Mouse (Mus musculus): ENCODE measurements around the gene Gm21981.

- TF ChIP-seq MAFK (IDR thresholded peaks at IDR 0.05; ENCODE audit: borderline replicate concordance, low read depth, low read length) (no peak), BHLHE40 (IDR thresholded peaks at IDR 0.05; ENCODE audit: borderline replicate concordance, low read depth, low read length) (no peak), ZC3H11A (IDR thresholded peaks at IDR 0.05; ENCODE audit: low read depth, low read length) (no peak), UBTF (IDR thresholded peaks at IDR 0.05; ENCODE audit: borderline replicate concordance, insufficient read depth, low read depth, low read length) (no peak), GATA1 (IDR thresholded peaks at IDR 0.05; ENCODE audit: low read depth, low read length) (no peak), TAL1 (IDR thresholded peaks at IDR 0.05; ENCODE audit: low read length) (no peak), EP300 (IDR thresholded peaks at IDR 0.05; ENCODE audit: low read depth in 1 of 2, low read length in 2 of 2) (no peak), MAX (IDR thresholded peaks at IDR 0.05; ENCODE audit: low read length) (no peak), CTCF (IDR thresholded peaks at IDR 0.05 in 2 of 3, conservative IDR thresholded peaks at IDR 0.05 in 1 of 3; ENCODE audit: control insufficient read depth in 1 of 3, insufficient read depth in 1 of 3, low read depth in 2 of 3, low read length in 3 of 3, poor library complexity in 1 of 3, severe bottlenecking in 1 of 3) (no peak), POLR2AphosphoS5 (IDR thresholded peaks at IDR 0.05; ENCODE audit: borderline replicate concordance, low read depth, low read length) (no peak), TBP (IDR thresholded peaks at IDR 0.05; ENCODE audit: low read depth, low read length) (no peak), E2F4 (IDR thresholded peaks at IDR 0.05; ENCODE audit: borderline replicate concordance, low read depth, low read length) (no peak), MAZ (IDR thresholded peaks at IDR 0.05; ENCODE audit: low read depth, low read length) (no peak), POLR2A (IDR thresholded peaks at IDR 0.05; ENCODE audit: control insufficient read depth in 1 of 2, insufficient read depth in 1 of 2, low read depth in 1 of 2, low read length in 2 of 2, poor library complexity in 1 of 2) (no peak)
Measured at GRCm38 (mm10) chr17:47703556-47703955, 9.3 kb upstream of the Gm21981 start.
